Mouse (Mus musculus) CH12.LX (cell line): Measurements from ENCODE around the gene Card9. TPM values are rescaled to one million over a fixed set of nuclear protein-coding genes. Genes with fewer than 3 reads are reported as not detected.

Experiments
- DNase-seq: peaks from one replicate; pipeline ENCODE4 v3.0.0-alpha.2; 2013; ENCODE audit errors: extremely low read depth
- H3K27ac ChIP-seq: 2 replicates; pipeline ENCODE4 v1.5.1; 2012; ENCODE audit warnings: low read depth, mild to moderate bottlenecking, control low read depth, moderate library complexity; ENCODE audit not compliant: insufficient read depth
- H3K27me3 ChIP-seq: replicated peaks from 2 replicates; pipeline ENCODE3; 2012; ENCODE audit warnings: inconsistent platforms
- H3K36me3 ChIP-seq, 2 experiments: replicated peaks in 1 of 2; 2 replicates each; pipeline versions ENCODE3 to v1.6.1; 2012; ENCODE audit warnings: inconsistent platforms in 1 of 2, low read length in 1 of 2, mild to moderate bottlenecking in 1 of 2, mixed read lengths in 1 of 2, moderate library complexity in 1 of 2; ENCODE audit not compliant: control insufficient read depth in 1 of 2, insufficient read depth in 1 of 2
- H3K4me1 ChIP-seq, 2 experiments: 2 replicates each; pipeline ENCODE4 v1.6.1; 2012; ENCODE audit warnings: inconsistent platforms in 1 of 2, moderate library complexity in 1 of 2; ENCODE audit not compliant: insufficient read depth in 2 of 2, control insufficient read depth in 1 of 2
- H3K4me2 ChIP-seq: 2 replicates; pipeline ENCODE4 v1.6.1; 2012; ENCODE audit warnings: low read depth, mild to moderate bottlenecking, control low read depth; ENCODE audit not compliant: poor library complexity, insufficient read depth, severe bottlenecking
- H3K4me3 ChIP-seq, 3 experiments: fragments of 150-350 bp in 1 of 3; sonication (generic) in 1 of 3; replicated peaks in 1 of 3; 2 replicates each; pipeline versions ENCODE3 to v1.5.1; 2011 to 2012; ENCODE audit warnings: low read depth in 2 of 3, low read length in 2 of 3, mild to moderate bottlenecking in 2 of 3, moderate library complexity in 2 of 3, control low read depth in 1 of 3, improper control_type of control experiment in 1 of 3, inconsistent platforms in 1 of 3, mixed read lengths in 1 of 3; ENCODE audit not compliant: poor library complexity in 1 of 3
- H3K79me2 ChIP-seq: replicated peaks from 2 replicates; pipeline ENCODE4 v1.6.1; 2012; ENCODE audit warnings: mild to moderate bottlenecking, moderate library complexity; ENCODE audit not compliant: control insufficient read depth, poor library complexity, insufficient read depth, severe bottlenecking; ENCODE audit errors: extremely low read depth
- H3K9ac ChIP-seq: 2 replicates; pipeline ENCODE4 v1.6.1; 2012; ENCODE audit warnings: low read depth, mild to moderate bottlenecking, control low read depth, moderate library complexity; ENCODE audit not compliant: insufficient read depth
- H3K9me3 ChIP-seq: replicated peaks from 2 replicates; pipeline ENCODE3; 2012; ENCODE audit warnings: low read length, inconsistent platforms, mixed read lengths
- E2F4 ChIP-seq: IDR thresholded peaks from 2 replicates; pipeline ENCODE4 v1.6.1; 2011; ENCODE audit warnings: low read depth, low read length, improper control_type of control experiment; ENCODE audit not compliant: insufficient replicate concordance
- IRF4 ChIP-seq: IDR thresholded peaks from 2 replicates; pipeline ENCODE4 v1.6.1; 2014; ENCODE audit warnings: low read depth, mild to moderate bottlenecking, inconsistent platforms, low read length, improper control_type of control experiment
- JUN ChIP-seq: IDR thresholded peaks from 2 replicates; pipeline ENCODE4 v1.6.1; 2011; ENCODE audit warnings: low read depth, mild to moderate bottlenecking, low read length, improper control_type of control experiment, moderate library complexity; ENCODE audit not compliant: insufficient read depth
- JUND ChIP-seq: conservative IDR thresholded peaks from 2 replicates; pipeline ENCODE4 v1.6.1; 2011; ENCODE audit warnings: low read depth, low read length, improper control_type of control experiment
- KAT2A ChIP-seq: IDR thresholded peaks from 2 replicates; pipeline ENCODE4 v1.6.1; 2012; ENCODE audit warnings: low read length, improper control_type of control experiment, inconsistent platforms; ENCODE audit not compliant: insufficient replicate concordance
- MAX ChIP-seq: IDR thresholded peaks from 2 replicates; pipeline ENCODE4 v1.6.1; 2011; ENCODE audit warnings: low read length, improper control_type of control experiment
- MAZ ChIP-seq: IDR thresholded peaks from 2 replicates; pipeline ENCODE4 v1.6.1; 2012; ENCODE audit warnings: low read depth, mild to moderate bottlenecking, inconsistent platforms, low read length, improper control_type of control experiment, moderate library complexity
- MYC ChIP-seq: IDR thresholded peaks from 2 replicates; pipeline ENCODE4 v1.6.1; 2011; ENCODE audit warnings: low read depth, mild to moderate bottlenecking, improper control_type of control experiment, low read length
- NRF1 ChIP-seq: IDR thresholded peaks from 2 replicates; pipeline ENCODE4 v1.6.1; 2014; ENCODE audit warnings: low read depth, mild to moderate bottlenecking, inconsistent platforms, low read length, improper control_type of control experiment, moderate library complexity
- POLR2A ChIP-seq: IDR thresholded peaks from 2 replicates; pipeline ENCODE4 v1.6.1; 2011; ENCODE audit warnings: low read depth, mild to moderate bottlenecking, improper control_type of control experiment, low read length
- POLR2AphosphoS2 ChIP-seq: IDR thresholded peaks from 2 replicates; pipeline ENCODE4 v1.6.1; 2011; ENCODE audit warnings: low read depth, low read length, improper control_type of control experiment
- RCOR1 ChIP-seq: conservative IDR thresholded peaks from 2 replicates; pipeline ENCODE4 v1.6.1; 2012; ENCODE audit warnings: low read depth, mild to moderate bottlenecking, inconsistent platforms, low read length, improper control_type of control experiment
- SMC3 ChIP-seq: IDR thresholded peaks from 2 replicates; pipeline ENCODE4 v1.6.1; 2011; ENCODE audit warnings: low read depth, low read length, improper control_type of control experiment
- TBP ChIP-seq: conservative IDR thresholded peaks from 2 replicates; pipeline ENCODE4 v1.6.1; 2011; ENCODE audit warnings: low read depth, low read length, improper control_type of control experiment
- USF2 ChIP-seq: conservative IDR thresholded peaks from 2 replicates; pipeline ENCODE4 v1.6.1; 2011; ENCODE audit warnings: low read depth, low read length, improper control_type of control experiment
- ZKSCAN1 ChIP-seq: IDR thresholded peaks from 2 replicates; pipeline ENCODE4 v1.6.1; 2012; ENCODE audit warnings: low read depth, inconsistent platforms, low read length, improper control_type of control experiment, borderline replicate concordance
- dilution Hi-C: fragments of 300-500 bp; cut with MboI; formaldehyde crosslinking; loops from 2 replicates; pipeline ENCODE4 v1.14.3; 2020; ENCODE audit warnings: low sequenced_read_pairs; ENCODE audit not compliant: extremely low pct_unique_long_range_greater_than_20kb, extremely low pct_ligation_motif_present
- in situ Hi-C: fragments of 300-500 bp; cut with MboI; formaldehyde crosslinking; loops from 3 replicates; pipeline ENCODE4 v1.14.3; 2019; ENCODE audit warnings: low sequenced_read_pairs, low pct_ligation_motif_present, low pct_unique_long_range_greater_than_20kb, mixed read lengths
- polyA plus RNA-seq: library from polyadenylated mRNA; unstranded; fragments of >175 nt; gene quantifications from 2 replicates; pipeline ENCODE4 v1.2.1, GENCODE M21; 2012; ENCODE audit warnings: low read depth; ENCODE audit not compliant: insufficient read length
- total RNA-seq, 2 experiments: library from RNA; depleted of rRNA; stranded (reverse); fragments of 300-350 nt in 1 of 2; fragments of >200 nt in 1 of 2; gene quantifications; 2 replicates each; pipeline ENCODE4 v1.2.3; 2012 to 2014

The Card9 gene
- total and polyA plus RNA-seq, 3 experiments: 0.32 to 0.44 (median 0.42) TPM

DNA sequence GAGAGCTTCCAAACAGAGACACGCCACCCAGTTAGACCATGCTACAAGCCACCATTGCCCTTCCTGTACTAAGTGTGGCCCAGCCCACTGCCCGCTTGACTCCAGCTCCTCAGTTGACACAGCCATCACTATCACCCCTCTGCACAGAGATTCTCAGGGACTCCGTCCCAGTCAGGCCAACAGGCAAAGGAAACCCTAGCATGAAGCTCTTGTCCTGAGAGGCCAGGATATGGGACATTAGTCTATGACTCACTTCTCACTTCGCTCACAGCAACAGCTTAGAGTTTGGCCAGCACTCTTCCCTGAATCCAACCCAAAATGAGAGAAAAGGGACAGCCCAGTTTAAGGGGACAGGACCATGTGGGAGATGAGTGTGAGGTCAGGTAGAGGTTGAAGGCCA lies 6.3 kb downstream of the Card9 start:
- Histone ChIP-seq H3K79me2 (no peaks in the 10 kb centered on the region), H3K27ac (no peak overlapping the region), H3K9me3 (no peaks in the 10 kb centered on the region), H3K27me3 (no peaks in the 10 kb centered on the region), H3K9ac (no peak overlapping the region), H3K4me1 (peaks cover 10 to 19% of the 10 kb centered on the region in 2 experiments)
- dilution Hi-C loops: no loop called here
- DNase-seq: no peak
- no peak for TF ChIP-seq MAZ
- TF ChIP-seq USF2: no peak
- TF ChIP-seq, all 38 proteins: peak for 0
- in situ Hi-C loops: loop anchor here (5.0 kb wide), 1 partner anchor 53 kb away; the partner anchor contains the start of gene Inpp5e
- Histone ChIP-seq H3K4me2 (no peak overlapping the region), H3K36me3 (peaks cover 9 to 43% of the 10 kb centered on the region in 2 experiments), H3K4me3 (no peak overlapping the region)

DNA sequence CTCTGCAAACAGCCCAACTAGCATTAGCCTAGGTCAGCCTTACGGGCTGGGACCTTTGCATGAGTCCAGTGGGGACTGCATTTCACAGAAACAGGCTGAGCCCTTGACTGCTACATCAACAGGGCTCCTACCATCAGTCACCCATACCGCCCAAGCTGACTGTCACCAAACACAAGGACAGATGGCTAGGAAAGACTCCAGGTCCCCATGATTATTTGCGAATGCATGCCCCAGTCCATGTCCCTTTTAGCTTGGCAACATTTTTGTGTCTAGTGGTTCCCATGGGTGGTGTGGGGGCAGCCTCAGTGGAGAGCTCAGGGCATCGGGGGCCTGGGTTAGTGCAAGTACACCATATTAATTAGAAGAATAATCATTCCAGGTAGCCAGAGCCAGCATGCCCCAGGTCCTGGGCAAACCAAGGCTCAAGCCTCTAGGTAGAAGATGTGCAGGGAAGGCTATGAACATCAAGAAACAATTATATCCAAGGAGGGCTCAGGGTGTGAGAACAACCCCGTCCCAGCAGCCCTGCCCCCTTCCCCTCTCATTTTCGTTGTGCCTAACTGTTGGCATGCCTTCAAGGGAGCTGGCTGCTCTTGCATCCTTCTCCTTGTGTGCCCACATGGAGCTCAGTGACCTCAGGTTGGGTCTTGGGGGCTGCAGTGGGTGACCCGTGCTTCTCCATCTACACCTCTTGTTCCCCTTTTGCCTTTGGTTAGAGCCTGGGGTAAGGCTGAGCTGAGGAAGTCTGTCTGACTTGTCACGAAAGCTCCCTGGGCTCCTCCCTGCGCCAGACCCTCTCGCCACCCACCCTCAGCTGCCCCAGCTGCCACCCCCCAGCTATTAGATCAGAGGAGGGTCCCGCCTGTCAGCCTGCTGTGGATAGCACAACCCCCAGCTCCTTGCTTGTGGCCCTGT lies 7.4 kb downstream of the Card9 start:
- Histone ChIP-seq H3K79me2 (no peaks in the 10 kb centered on the region), H3K4me3 (no peak overlapping the region), H3K4me2 (no peak overlapping the region; the same call in 1 of the 2 replicates), H3K27ac (no peak overlapping the region), H3K36me3 (peaks cover 19 to 54% of the 10 kb centered on the region in 2 experiments), H3K27me3 (no peaks in the 10 kb centered on the region), H3K4me1 (peaks cover 10 to 19% of the 10 kb centered on the region in 2 experiments), H3K9me3 (no peaks in the 10 kb centered on the region), H3K9ac (no peak overlapping the region)
- DNase-seq: no peak
- TF ChIP-seq E2F4: no peak
- no peak for TF ChIP-seq NRF1
- no peak for TF ChIP-seq POLR2AphosphoS2
- no peak for TF ChIP-seq MAX
- no peak for TF ChIP-seq MYC
- no peak for TF ChIP-seq IRF4
- TF ChIP-seq KAT2A: no peak
- TF ChIP-seq JUN: no peak
- TF ChIP-seq POLR2A: no peak
- no peak for TF ChIP-seq ZKSCAN1
- TF ChIP-seq JUND: no peak
- no peak for TF ChIP-seq TBP
- TF ChIP-seq SMC3: no peak
- no peak for TF ChIP-seq RCOR1
- dilution Hi-C loops (no loop called here), in situ Hi-C loops (loop anchor here (5.0 kb wide), 1 partner anchor 54 kb away; the partner anchor contains the start of gene Inpp5e)
